Mouse (Mus musculus): ENCODE results near the gene Trim44. TPM values are rescaled to one million over a fixed set of nuclear protein-coding genes. Genes with fewer than 3 reads are reported as not detected.

Trim44 gene
- polyA plus RNA-seq, 1 experiment from 2014 or later: 56.2 TPM

DNA sequence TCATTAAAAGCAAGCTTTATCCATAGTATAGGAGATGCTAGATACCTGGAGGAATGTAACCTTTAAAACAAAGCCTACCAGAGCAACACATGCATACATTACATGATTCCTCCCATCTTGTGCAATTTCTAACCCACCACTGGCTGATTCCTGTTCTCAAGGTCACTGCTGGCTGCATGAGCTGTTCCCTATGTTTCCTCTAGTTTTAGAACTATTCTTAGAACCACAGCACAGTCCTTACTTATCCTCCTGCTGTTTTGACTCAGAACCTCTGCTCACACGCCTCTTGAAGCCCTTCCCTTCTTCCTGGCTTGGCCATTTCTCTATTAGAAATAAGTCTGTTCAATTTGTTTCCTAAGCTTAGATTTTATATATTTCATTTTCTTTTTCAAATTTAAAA is 28.7 kb downstream of the Trim44 start:
- H3K9me3 ChIP-seq (replicated peaks): no peaks in the 10 kb centered on the region
- no peak overlapping the region for H3K4me3 ChIP-seq (replicated peaks)
- WGBS: 80% methylated on average over 1 of the region's 1 CpGs
- H3K27me3 ChIP-seq (replicated peaks): no peaks in the 10 kb centered on the region
- peaks cover 4% of the 10 kb centered on the region; the same call in 1 of the 2 replicates for H3K36me3 ChIP-seq
- H3K4me1 ChIP-seq: peaks cover 9% of the 10 kb centered on the region
- H3K9ac ChIP-seq (replicated peaks): no peak overlapping the region
- ATAC-seq (ENCODE audit: low FRiP score): no peak
- no peak overlapping the region for H3K4me2 ChIP-seq
- no peak overlapping the region for H3K27ac ChIP-seq (replicated peaks)

DNA sequence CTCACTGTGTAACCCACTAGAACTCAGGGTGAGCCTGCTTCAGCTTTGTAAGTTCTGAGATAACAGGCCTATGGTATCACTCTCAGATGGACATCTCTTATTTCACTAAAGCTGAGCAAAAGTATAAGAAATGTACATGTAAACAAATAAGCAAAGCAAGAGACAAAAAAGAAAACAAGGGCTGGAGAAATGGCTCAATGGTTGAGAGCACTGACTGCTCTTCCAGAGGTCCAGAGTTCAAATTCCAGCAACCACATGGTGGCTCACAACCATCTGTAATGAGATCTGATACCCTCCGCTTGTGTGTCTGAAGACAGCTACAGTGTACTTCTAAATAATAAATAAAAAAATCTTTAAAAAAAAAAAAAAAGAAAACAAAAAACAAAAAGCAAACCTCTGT is 29.2 kb downstream of the Trim44 start:
- Histone ChIP-seq H3K27me3 (replicated peaks) (no peaks in the 10 kb centered on the region), H3K4me2 (no peak overlapping the region), H3K4me3 (replicated peaks) (no peak overlapping the region), H3K36me3 (peaks cover 4% of the 10 kb centered on the region; the same call in 1 of the 2 replicates), H3K27ac (replicated peaks) (no peak overlapping the region), H3K9ac (replicated peaks) (no peak overlapping the region), H3K4me1 (peaks cover 4% of the 10 kb centered on the region), H3K9me3 (replicated peaks) (no peaks in the 10 kb centered on the region)
- no peak for ATAC-seq (ENCODE audit: low FRiP score)
- 93% methylated on average over 1 of the region's 1 CpGs for WGBS

DNA sequence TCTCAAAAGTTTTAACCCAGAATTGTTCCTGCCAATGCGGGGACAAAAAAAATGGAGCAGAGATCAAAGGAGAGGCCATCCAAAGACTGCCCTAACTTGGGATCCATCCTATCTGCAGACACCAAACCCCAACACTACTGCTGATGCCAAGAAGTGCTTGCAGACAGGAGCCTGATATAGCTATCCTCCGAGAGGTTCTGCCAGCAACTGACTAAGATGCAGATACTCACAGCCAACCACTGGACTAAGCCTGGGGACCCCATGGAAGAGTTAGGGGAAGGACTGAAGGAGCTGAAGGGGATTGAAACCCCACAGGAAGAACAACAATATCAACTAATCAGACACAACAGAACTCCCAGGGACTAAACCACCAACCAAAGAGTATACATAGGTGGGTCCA is 30.3 kb downstream of the Trim44 start:
- H3K36me3 ChIP-seq: peaks cover 4% of the 10 kb centered on the region; the same call in 1 of the 2 replicates
- no peak overlapping the region for H3K4me2 ChIP-seq
- 0 out of 2 replicates have a peak, but pooled peaks cover 2% of the 10 kb centered on the region for H3K4me1 ChIP-seq
- ATAC-seq (ENCODE audit: low FRiP score): no peak
- 93% methylated on average over 2 of the region's 2 CpGs for WGBS
- no peaks in the 10 kb centered on the region for H3K9me3 ChIP-seq (replicated peaks)
- no peaks in the 10 kb centered on the region for H3K27me3 ChIP-seq (replicated peaks)
- no peak overlapping the region for H3K9ac ChIP-seq (replicated peaks)
- H3K4me3 ChIP-seq (replicated peaks): no peak overlapping the region
- no peak overlapping the region for H3K27ac ChIP-seq (replicated peaks)

DNA sequence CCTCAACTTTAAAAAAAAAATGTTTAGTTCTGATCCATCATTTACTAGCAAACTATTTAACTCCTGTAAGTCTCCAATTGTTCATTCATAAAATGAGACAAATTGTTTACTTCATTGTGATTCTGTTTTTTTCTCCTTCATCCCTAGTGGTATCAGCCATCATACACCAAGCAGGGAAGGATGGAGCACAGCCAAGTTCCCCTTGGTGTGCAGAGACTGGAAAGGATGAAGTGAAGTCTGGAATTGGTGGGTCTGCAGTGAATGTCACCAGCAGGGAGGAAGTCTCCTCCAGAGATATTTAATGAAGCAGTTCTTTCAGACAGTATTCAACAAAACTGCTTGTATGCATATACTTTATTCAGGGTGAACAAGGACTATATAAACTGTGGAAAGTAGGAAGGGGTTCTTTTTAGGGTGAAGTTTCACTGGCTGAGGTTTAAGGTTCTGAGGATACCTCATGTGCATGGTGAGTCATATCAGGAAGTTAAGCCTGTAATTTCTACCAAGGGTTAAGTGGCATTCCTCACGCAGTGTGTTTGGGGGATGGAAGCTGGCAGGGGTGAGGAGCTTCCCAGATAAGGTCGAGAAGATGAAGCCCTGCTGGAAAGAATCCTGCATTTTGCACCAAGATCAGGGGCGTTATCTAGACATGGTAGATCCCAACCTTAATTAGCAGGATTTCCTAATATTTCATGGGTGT is 34.1 kb downstream of the Trim44 start:
- Histone ChIP-seq H3K36me3 (peaks cover 4% of the 10 kb centered on the region; the same call in 1 of the 2 replicates), H3K4me1 (0 out of 2 replicates have a peak, but pooled peaks cover 2% of the 10 kb centered on the region), H3K4me2 (no peak overlapping the region), H3K9ac (replicated peaks) (no peak overlapping the region), H3K27ac (replicated peaks) (no peak overlapping the region), H3K9me3 (replicated peaks) (no peaks in the 10 kb centered on the region), H3K27me3 (replicated peaks) (no peaks in the 10 kb centered on the region), H3K4me3 (replicated peaks) (no peak overlapping the region)
- WGBS: 73% methylated on average over 3 of the region's 3 CpGs
- no peak for ATAC-seq (ENCODE audit: low FRiP score)

DNA sequence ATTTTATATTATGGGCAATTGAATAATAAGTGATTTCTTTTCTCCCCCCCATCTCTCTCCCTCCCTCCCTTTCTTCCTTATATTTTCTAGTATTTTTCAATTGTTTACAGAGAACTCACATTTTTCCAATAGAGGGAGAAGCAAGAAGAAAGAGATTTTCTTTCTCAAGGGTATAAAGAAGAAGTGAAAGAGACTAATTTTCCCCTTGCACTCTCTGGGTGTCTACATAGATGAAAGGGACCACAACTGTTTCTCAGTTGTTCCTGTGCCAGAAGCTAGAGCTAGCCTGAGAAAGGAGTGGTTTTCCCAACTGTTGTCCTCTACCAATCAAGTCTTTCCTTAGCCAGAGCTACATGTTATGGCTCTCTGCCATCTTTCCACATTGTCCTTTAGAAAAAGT is 34.9 kb downstream of the Trim44 start:
- no peaks in the 10 kb centered on the region for H3K27me3 ChIP-seq (replicated peaks)
- no peak overlapping the region for H3K27ac ChIP-seq (replicated peaks)
- no peak for ATAC-seq (ENCODE audit: low FRiP score)
- H3K4me1 ChIP-seq: 0 out of 2 replicates have a peak, but pooled peaks cover 5% of the 10 kb centered on the region
- no peak overlapping the region for H3K4me3 ChIP-seq (replicated peaks)
- no peak overlapping the region for H3K4me2 ChIP-seq
- H3K9ac ChIP-seq (replicated peaks): no peak overlapping the region
- H3K9me3 ChIP-seq (replicated peaks): no peaks in the 10 kb centered on the region
- H3K36me3 ChIP-seq: peaks cover 4% of the 10 kb centered on the region; the same call in 1 of the 2 replicates

DNA sequence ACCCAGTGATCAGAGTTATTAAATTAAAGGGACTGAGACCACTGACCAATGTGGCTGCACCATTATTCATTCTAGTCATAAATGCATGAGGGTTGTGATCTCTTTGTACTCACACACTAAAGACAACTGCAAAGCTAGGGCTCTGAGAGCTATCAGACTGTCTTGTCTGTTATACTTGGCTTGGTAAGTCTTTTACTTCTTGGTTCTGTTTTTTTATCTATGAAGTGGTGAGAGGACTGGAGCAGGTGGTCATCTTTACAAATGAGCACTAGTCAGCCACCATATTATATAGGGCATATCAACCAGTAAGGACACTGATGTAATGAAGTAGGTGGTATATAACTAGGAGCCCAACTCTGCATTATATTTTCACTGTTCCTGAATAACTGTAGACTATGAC is 36.3 kb downstream of the Trim44 start:
- H3K27me3 ChIP-seq (replicated peaks): no peaks in the 10 kb centered on the region
- no peaks in the 10 kb centered on the region for H3K9me3 ChIP-seq (replicated peaks)
- H3K36me3 ChIP-seq: no peaks in the 10 kb centered on the region
- H3K27ac ChIP-seq (replicated peaks): no peak overlapping the region
- no peak overlapping the region for H3K4me3 ChIP-seq (replicated peaks)
- ATAC-seq (ENCODE audit: low FRiP score): no peak
- peaks cover 9% of the 10 kb centered on the region; the same call in 1 of the 2 replicates for H3K4me1 ChIP-seq
- H3K4me2 ChIP-seq: no peak overlapping the region
- no peak overlapping the region for H3K9ac ChIP-seq (replicated peaks)

DNA sequence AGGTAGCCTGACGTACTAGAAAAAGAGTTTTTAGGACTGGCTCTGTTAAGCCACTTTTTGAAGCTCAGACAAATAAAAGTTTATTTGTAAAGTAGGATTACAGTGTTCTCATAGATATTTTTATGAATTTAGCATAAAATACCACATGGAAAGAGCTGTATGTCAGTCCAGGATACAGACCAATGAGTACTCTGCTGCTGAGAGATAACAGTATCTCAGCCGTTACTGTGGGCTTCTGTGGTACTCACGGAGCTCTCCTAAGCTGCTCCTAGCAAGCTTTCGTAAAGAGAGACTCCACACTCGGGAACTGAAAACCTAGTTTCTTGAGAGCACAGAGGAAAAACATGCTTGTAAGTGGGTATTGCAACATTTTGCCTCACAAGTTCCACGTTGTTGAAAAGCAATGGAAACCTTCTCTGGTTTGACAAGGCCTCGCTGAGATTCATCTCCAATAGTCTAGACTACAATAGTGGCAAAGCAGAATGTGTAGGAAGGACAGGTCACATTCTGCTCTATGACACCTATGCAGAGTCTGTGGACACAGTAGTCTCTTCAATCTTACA is 41.6 kb downstream of the Trim44 start:
- Histone ChIP-seq H3K27me3 (replicated peaks) (no peaks in the 10 kb centered on the region), H3K4me3 (replicated peaks) (no peak overlapping the region), H3K36me3 (no peaks in the 10 kb centered on the region), H3K27ac (replicated peaks) (no peak overlapping the region), H3K4me2 (no peak overlapping the region), H3K9ac (replicated peaks) (no peak overlapping the region), H3K4me1 (peaks cover 8% of the 10 kb centered on the region; the same call in 1 of the 2 replicates), H3K9me3 (replicated peaks) (no peaks in the 10 kb centered on the region)
- ATAC-seq (ENCODE audit: low FRiP score): no peak
- 91% methylated on average over 7 of the region's 7 CpGs for WGBS

DNA sequence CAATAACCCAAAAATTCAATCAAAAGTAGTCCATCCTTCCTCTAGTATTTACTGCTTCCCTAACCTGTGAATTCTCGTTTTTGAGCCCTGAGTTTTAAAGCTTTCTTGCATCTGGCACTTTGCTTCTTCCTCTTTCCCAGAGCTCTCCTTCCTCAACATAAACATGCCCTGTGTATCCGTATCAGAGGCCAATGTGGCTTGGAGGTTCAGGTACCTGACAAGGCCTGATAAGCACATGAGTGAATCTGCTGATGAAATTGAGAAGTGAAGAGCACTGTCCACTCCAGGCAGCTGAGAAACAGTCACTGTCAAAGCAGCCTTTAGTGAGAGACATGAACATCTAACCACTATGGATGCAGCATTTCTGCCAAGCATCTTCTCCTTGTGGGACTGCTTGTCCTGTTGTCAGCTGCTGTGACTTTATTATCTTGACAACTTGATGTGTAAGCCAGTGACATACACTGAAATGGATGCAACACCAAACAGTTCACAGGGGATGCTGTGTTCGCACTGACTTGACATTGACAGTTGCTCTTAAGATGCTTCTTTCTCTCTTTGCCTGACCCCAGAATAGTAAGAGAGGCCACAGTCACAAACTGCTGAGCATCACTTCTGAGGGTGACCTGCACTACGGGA is 42.9 kb downstream of the Trim44 start:
- Histone ChIP-seq H3K4me1 (peaks cover 8% of the 10 kb centered on the region; the same call in 1 of the 2 replicates), H3K36me3 (no peaks in the 10 kb centered on the region), H3K4me3 (replicated peaks) (no peak overlapping the region), H3K4me2 (no peak overlapping the region), H3K27me3 (replicated peaks) (no peaks in the 10 kb centered on the region), H3K27ac (replicated peaks) (no peak overlapping the region), H3K9me3 (replicated peaks) (no peaks in the 10 kb centered on the region), H3K9ac (replicated peaks) (no peak overlapping the region)
- 84% methylated on average over 4 of the region's 4 CpGs for WGBS
- no peak for ATAC-seq (ENCODE audit: low FRiP score)

DNA sequence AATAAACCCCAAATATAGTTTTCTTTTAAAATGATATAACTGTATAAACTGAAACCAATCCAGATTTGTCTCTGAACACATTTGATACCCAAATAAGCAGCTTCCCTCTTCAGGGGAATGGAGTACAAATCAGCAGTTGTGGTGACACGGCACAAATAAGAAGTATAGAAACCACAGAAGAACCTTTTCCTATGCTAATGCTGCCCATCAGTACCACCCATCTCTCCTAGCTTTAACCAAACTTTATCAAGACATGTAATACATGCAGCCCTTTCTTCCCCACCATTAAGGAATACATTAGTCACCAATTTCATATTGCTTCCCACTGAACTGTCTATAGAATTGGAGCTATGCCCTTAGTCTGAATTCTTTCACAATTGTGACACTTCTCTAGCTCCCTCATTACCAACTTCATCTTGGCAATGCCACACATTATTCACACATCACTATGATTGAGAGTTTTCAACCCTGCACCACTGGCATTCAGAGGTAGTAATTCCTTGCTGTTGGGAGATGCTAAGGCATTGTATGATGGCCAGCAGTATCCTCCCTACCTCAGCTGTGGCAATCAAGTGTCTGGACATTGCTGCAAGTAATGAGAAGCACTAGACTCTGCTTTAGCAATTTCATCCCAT is 44.6 kb downstream of the Trim44 start:
- Histone ChIP-seq H3K9ac (replicated peaks) (no peak overlapping the region), H3K4me2 (no peak overlapping the region), H3K9me3 (replicated peaks) (no peaks in the 10 kb centered on the region), H3K27me3 (replicated peaks) (no peaks in the 10 kb centered on the region), H3K4me1 (peaks cover 5% of the 10 kb centered on the region; the same call in 1 of the 2 replicates), H3K36me3 (no peaks in the 10 kb centered on the region), H3K4me3 (replicated peaks) (no peak overlapping the region), H3K27ac (replicated peaks) (no peak overlapping the region)
- WGBS: 88% methylated on average over 1 of the region's 1 CpGs
- no peak for ATAC-seq (ENCODE audit: low FRiP score)

DNA sequence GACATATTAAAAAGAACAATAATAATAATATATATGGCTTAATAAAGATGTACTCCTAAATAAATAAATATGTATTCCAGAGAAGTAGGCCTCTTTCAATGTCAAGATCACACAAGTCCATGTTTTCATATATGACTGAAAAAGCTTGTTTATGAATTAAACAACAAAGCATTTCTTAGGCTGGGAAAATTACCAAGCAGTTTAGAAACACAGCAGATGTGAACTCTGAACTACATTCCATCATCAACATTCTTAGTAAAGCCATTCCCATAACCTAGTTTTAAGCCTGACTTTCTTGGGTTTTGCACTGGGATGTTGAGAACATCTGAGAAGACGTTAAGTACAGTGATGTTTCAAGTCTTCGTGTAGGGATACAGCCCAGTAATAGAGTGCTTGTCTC is 45.4 kb downstream of the Trim44 start:
- Histone ChIP-seq H3K4me2 (no peak overlapping the region), H3K9ac (replicated peaks) (no peak overlapping the region), H3K9me3 (replicated peaks) (no peaks in the 10 kb centered on the region), H3K36me3 (peaks cover under 1% of the 10 kb centered on the region), H3K27ac (replicated peaks) (no peak overlapping the region), H3K27me3 (replicated peaks) (no peaks in the 10 kb centered on the region), H3K4me3 (replicated peaks) (no peak overlapping the region), H3K4me1 (peaks cover 2% of the 10 kb centered on the region; the same call in 1 of the 2 replicates)
- 91% methylated on average over 2 of the region's 2 CpGs for WGBS
- no peak for ATAC-seq (ENCODE audit: low FRiP score)

DNA sequence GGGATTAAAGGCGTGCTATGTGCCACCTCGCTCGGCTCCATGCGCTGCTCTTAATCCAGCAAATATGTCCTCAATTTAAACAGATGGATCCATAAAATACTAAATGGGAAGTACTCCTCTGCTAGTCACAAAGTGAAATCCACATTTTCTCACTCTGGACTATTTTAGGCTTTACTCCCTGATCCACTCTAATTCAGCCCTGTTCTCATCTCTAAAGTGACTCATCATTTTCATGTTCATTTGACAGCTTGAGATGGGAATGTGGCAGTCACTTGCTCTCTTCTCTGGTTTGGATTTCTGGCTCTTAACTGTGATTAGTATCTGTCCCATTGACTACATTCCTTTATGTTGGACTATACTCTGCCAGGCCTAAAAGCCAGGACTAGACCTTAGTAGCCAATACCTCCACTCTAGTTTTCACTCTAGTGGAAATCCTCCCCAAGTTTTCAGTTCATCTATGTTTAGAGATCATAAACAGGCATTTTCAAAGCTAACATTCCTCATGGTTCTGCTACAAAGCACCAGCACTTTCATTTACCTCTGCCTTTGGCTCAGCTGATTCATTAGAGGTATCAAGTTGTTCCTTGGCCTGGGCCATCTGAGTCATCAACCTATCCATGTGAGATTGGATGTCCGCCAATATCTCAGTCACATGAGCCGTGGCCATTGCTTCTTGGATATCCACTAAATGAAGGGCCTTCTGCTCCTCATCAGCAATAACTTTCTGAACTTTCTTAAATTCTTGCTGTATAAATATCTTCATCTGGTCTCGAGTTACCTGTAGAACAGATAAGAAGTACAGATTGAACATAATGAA is 50.5 kb downstream of the Trim44 start:
- ATAC-seq (ENCODE audit: low FRiP score): no peak
- peaks cover 14% of the 10 kb centered on the region for H3K36me3 ChIP-seq
- WGBS: 93% methylated on average over 7 of the region's 7 CpGs
- no peak overlapping the region for H3K4me2 ChIP-seq
- no peaks in the 10 kb centered on the region for H3K9me3 ChIP-seq (replicated peaks)
- H3K9ac ChIP-seq (replicated peaks): no peak overlapping the region
- H3K27me3 ChIP-seq (replicated peaks): no peaks in the 10 kb centered on the region
- H3K27ac ChIP-seq (replicated peaks): no peak overlapping the region
- peaks cover 3% of the 10 kb centered on the region; the same call in 1 of the 2 replicates for H3K4me1 ChIP-seq
- H3K4me3 ChIP-seq (replicated peaks): no peak overlapping the region

Measured in neural tube, embryonic 15.5 days (tissue).